Comparison of ENCODE assay signal across 16 mouse cellular contexts in genomic region chr19:56132911-56133562, GRCm38 (mm10).
DNase-seq lines count a peak whose midpoint lies in the region; ATAC-seq lines count a peak whose summit lies in the region.
"Had no signal": no experiment of that assay in that cellular context is flagged by ENCODE, and none has a peak within 500 bp of the region (broad histone marks: within the 10 kb centered on the region; RNA-seq: fewer than 3 reads in every experiment).

No protein-coding gene starts in this region.

- intact Hi-C loops in left cerebral cortex, postnatal 36 days (cut with DNase I) = loop anchor here (5.0 to 10.0 kb wide), 2 partner anchors 236 to 718 kb away; no protein-coding TSS in a partner anchor

- peak; percentile 6 for DNase-seq in ZHBTc4 (ENCODE audit: low read depth, low spot score)
- peak; percentile 46 for DNase-seq in forebrain, embryonic 14.5 days (ENCODE audit: low spot score)
- DNase-seq in lung, postnatal 14 days = no peak
- DNase-seq in thymus, postnatal 0 days (ENCODE audit: low spot score) = no peak
- no peak for DNase-seq in left cerebral cortex, postnatal 36 days (ENCODE audit: low spot score in 2 of 2)
- DNase-seq: adrenal gland, postnatal 36 days; cerebellum, adult 9-11 months; kidney, adult 8-10 months; right cerebral cortex, postnatal 4 days; thymus, postnatal 25 days had no signal

- H3K9me3 ChIP-seq in forebrain, embryonic 12.5 days = no peaks in the 10 kb centered on the region
- H3K9me3 ChIP-seq in forebrain, embryonic 16.5 days (ENCODE audit: control insufficient read depth, low read length) = no peaks in the 10 kb centered on the region
- H3K9me3 ChIP-seq in forebrain, embryonic 14.5 days (replicated peaks; ENCODE audit: control insufficient read depth, low read length) = no peaks in the 10 kb centered on the region
- no peaks in the 10 kb centered on the region for H3K9me3 ChIP-seq in midbrain, embryonic 13.5 days
- H3K9me3 ChIP-seq: megakaryocyte, embryonic 14.5 days had no signal

- H3K9ac ChIP-seq in forebrain, embryonic 12.5 days = no peak overlapping the region
- H3K9ac ChIP-seq in forebrain, embryonic 16.5 days (replicated peaks; ENCODE audit: low read depth, low read length) = no peak overlapping the region
- H3K9ac ChIP-seq in forebrain, embryonic 14.5 days (ENCODE audit: low read length) = no peak overlapping the region
- H3K9ac ChIP-seq in midbrain, embryonic 13.5 days (replicated peaks) = no peak overlapping the region
- H3K9ac ChIP-seq: liver, embryonic 14.5 days had no signal

- peaks cover 39% of the 10 kb centered on the region for H3K27me3 ChIP-seq in forebrain, embryonic 12.5 days
- H3K27me3 ChIP-seq in forebrain, embryonic 16.5 days (replicated peaks; ENCODE audit: control insufficient read depth, insufficient read depth, low read length) = peaks cover 10% of the 10 kb centered on the region
- peaks cover 13% of the 10 kb centered on the region for H3K27me3 ChIP-seq in forebrain, embryonic 14.5 days (replicated peaks; ENCODE audit: control insufficient read depth, insufficient read depth, low read length)
- peaks cover 11% of the 10 kb centered on the region for H3K27me3 ChIP-seq in midbrain, embryonic 13.5 days

- 1% methylated on average over 7 of the region's 7 CpGs for WGBS in forebrain, embryonic 12.5 days
- 5% methylated on average over 7 of the region's 7 CpGs for WGBS in forebrain, embryonic 16.5 days
- 3% methylated on average over 7 of the region's 7 CpGs for WGBS in forebrain, embryonic 14.5 days
- 3% methylated on average over 7 of the region's 7 CpGs for WGBS in midbrain, embryonic 13.5 days

- ATAC-seq in forebrain, embryonic 12.5 days (ENCODE audit: low FRiP score) = no peak
- ATAC-seq in forebrain, embryonic 16.5 days = no peak
- no peak for ATAC-seq in forebrain, embryonic 14.5 days
- ATAC-seq in midbrain, embryonic 13.5 days = no peak
- ATAC-seq: inflammation-experienced regulatory T-cells, adult 6 months had no signal

- H3K36me3 ChIP-seq in forebrain, embryonic 12.5 days (replicated peaks) = no peaks in the 10 kb centered on the region
- no peaks in the 10 kb centered on the region for H3K36me3 ChIP-seq in forebrain, embryonic 16.5 days (ENCODE audit: control insufficient read depth, insufficient read depth)
- no peaks in the 10 kb centered on the region for H3K36me3 ChIP-seq in forebrain, embryonic 14.5 days (ENCODE audit: control insufficient read depth, insufficient read depth, low read length)
- no peaks in the 10 kb centered on the region for H3K36me3 ChIP-seq in midbrain, embryonic 13.5 days

- peaks cover 30% of the 10 kb centered on the region for H3K4me1 ChIP-seq in forebrain, embryonic 12.5 days
- H3K4me1 ChIP-seq in forebrain, embryonic 16.5 days (replicated peaks; ENCODE audit: control insufficient read depth, insufficient read depth, low read length) = peaks cover 15% of the 10 kb centered on the region
- H3K4me1 ChIP-seq in forebrain, embryonic 14.5 days (ENCODE audit: control insufficient read depth, insufficient read depth, low read length) = peaks cover 20% of the 10 kb centered on the region
- H3K4me1 ChIP-seq in midbrain, embryonic 13.5 days (replicated peaks) = peaks cover 40% of the 10 kb centered on the region
- H3K4me1 ChIP-seq: megakaryocyte, embryonic 14.5 days had no signal

- H3K4me2 ChIP-seq in forebrain, embryonic 12.5 days = peak overlapping the region; percentile 17; the same call in 1 of the 2 replicates
- H3K4me2 ChIP-seq in forebrain, embryonic 16.5 days (ENCODE audit: low read length) = no peak overlapping the region
- H3K4me2 ChIP-seq in forebrain, embryonic 14.5 days (ENCODE audit: low read length) = peak overlapping the region; percentile 17; the same call in 1 of the 2 replicates
- H3K4me2 ChIP-seq in midbrain, embryonic 13.5 days (replicated peaks) = 0 out of 2 replicates have a peak overlapping the region, but pooled peaks have one; percentile 0

- H3K4me3 ChIP-seq in forebrain, embryonic 12.5 days (replicated peaks) = no peak overlapping the region
- no peak overlapping the region for H3K4me3 ChIP-seq in forebrain, embryonic 16.5 days (replicated peaks; ENCODE audit: low read length)
- no peak overlapping the region for H3K4me3 ChIP-seq in forebrain, embryonic 14.5 days (ENCODE audit: low read depth, low read length)
- no peak overlapping the region for H3K4me3 ChIP-seq in midbrain, embryonic 13.5 days (replicated peaks)
- H3K4me3 ChIP-seq: megakaryocyte, embryonic 14.5 days had no signal

- no peak overlapping the region; the same call in 1 of the 2 replicates for H3K27ac ChIP-seq in forebrain, embryonic 12.5 days
- no peak overlapping the region for H3K27ac ChIP-seq in forebrain, embryonic 16.5 days (ENCODE audit: low read length)
- H3K27ac ChIP-seq in forebrain, embryonic 14.5 days (ENCODE audit: low read depth, low read length) = no peak overlapping the region
- peak overlapping the region; percentile 8; the same call in 1 of the 2 replicates for H3K27ac ChIP-seq in midbrain, embryonic 13.5 days
- H3K27ac ChIP-seq: liver, embryonic 14.5 days had no signal

Comparison
In these comparisons a context has a peak if more than half of its experiments do, and no peak if none do; other contexts are left out.
1. DNase-seq: peak in ZHBTc4 (single experiment) and forebrain, embryonic 14.5 days (single experiment); none in lung, postnatal 14 days (single experiment), thymus, postnatal 0 days (single experiment) and left cerebral cortex, postnatal 36 days (0 of 2).